Mouse (Mus musculus) liver, adult 2 months (tissue): ENCODE data around the gene Il21r.

Experiments
- CTCF ChIP-seq: fragments of 200-500 bp; IDR thresholded peaks from 2 replicates; pipeline ENCODE4 v1.5.1; 2011; ENCODE audit warnings: low read depth, low read length, control low read depth
- POLR2A ChIP-seq: fragments of 200-500 bp; IDR thresholded peaks from 2 replicates; pipeline ENCODE4 v1.6.1; 2011; ENCODE audit warnings: low read length, control low read depth; ENCODE audit not compliant: insufficient read depth; ENCODE audit errors: extremely low read depth

DNA sequence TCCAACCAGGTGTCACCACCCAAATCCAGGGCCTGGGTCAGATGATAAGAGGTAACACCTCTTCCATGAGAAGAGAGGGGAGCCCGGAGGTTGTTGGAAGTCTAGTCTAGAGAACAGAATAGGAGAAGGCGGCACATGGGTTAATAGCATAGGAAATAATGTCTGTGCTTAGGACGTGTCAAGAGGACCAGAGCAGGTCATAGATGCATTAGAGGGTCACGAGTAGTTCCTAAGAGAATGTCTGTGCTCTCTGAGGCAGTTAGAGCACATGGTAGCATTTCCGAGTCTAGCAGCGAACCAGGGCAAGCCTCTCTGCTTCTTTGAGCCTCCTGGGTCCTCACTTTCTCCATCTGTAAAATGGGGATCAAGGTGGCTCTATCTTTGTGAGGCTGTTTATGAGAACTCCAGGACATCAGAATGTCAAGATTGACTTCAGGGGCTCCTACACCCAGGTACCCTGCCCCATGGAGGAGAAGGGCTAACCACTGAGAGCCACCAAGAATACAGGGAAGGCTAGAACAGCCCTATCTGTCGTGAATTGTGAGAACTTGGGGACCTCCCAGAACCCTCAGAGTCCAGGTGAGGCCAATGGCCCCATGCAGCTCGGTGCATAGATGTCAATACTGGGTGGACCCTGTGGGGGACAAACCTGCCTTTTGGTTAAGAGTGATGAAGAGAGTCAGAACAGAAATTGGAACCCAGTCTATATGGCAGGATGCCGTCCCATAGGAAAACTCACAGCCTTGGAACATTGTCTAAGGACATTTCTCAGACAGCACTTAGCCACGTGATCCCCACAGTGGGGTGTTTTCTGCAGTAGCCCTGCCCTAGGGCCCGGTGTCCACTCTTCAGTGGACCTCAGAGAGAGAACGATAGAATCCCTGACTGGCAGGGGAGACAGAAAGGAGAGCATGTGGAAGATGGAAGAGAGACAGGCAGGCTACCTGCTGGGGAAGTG, 1.4 kb downstream of the Il21r start:
- TF ChIP-seq POLR2A: no peak
- no peak for TF ChIP-seq CTCF
